Mouse (Mus musculus) gastrocnemius, postnatal 4 days (tissue): ENCODE measurements around the gene Actg2. TPM values are rescaled to one million over a fixed set of nuclear protein-coding genes. Genes with fewer than 3 reads are reported as not detected.
"Not testable (repeated sequence)": the region's sequence is repeated elsewhere in the genome, so short reads cannot be mapped to it uniquely, and the experiment has no call there.

Experiments
- DNase-seq, 2 experiments: peaks; one replicate each; pipeline ENCODE4 v3.0.0; 2021 to 2022; ENCODE audit warnings: low spot score in 2 of 2, mixed read lengths in 2 of 2
- long read RNA-seq, 2 experiments: library from polyadenylated mRNA; stranded (forward); transcript quantifications; one replicate each; pipeline ENCODE4 v2.0.0; 2021
- total RNA-seq, 2 experiments: library from RNA; stranded (reverse); gene quantifications; 2 replicates each; pipeline ENCODE4 v1.2.3; 2021

Actg2 gene
- total RNA-seq = 10 to 100 TPM; 10.7 to 19.4 TPM
- long read RNA-seq, experiment 1, transcript Actg2-201 (9 exons, 1,333 nt) = major isoform, 10 of 12 reads
- long read RNA-seq, experiment 1, partial matches to known transcripts = 1 of 12 reads
- long read RNA-seq, experiment 1, other reads (novel, unspliced or antisense) = 1 of 12 reads
- long read RNA-seq, experiment 2, transcript Actg2-201 (9 exons, 1,333 nt) = major isoform, 6 of 7 reads
- long read RNA-seq, experiment 2, partial matches to known transcripts = 0 of 7 reads
- long read RNA-seq, experiment 2, other reads (novel, unspliced or antisense) = 1 of 7 reads

GRCm38 (mm10) chr6:83536028-83536794 is at the start of gene Actg2:
Gene Actg2, minus strand, starts transcription at chr6:83536265.
- DNase-seq = no peak

GRCm38 (mm10) chr6:83585328-83585727 is 49.3 kb upstream of the Actg2 start:
- not testable (repeated sequence) for DNase-seq

GRCm38 (mm10) chr6:83583591-83583990 is 47.5 kb upstream of the Actg2 start:
- no peak for DNase-seq

GRCm38 (mm10) chr6:83582938-83583270 is 46.8 kb upstream of the Actg2 start:
- DNase-seq = peak in 1 of 2 experiments; percentile 29

GRCm38 (mm10) chr6:83582135-83582937 is 46.3 kb upstream of the Actg2 start:
- no peak for DNase-seq

GRCm38 (mm10) chr6:83577534-83577933 is 41.5 kb upstream of the Actg2 start:
- DNase-seq = no peak

GRCm38 (mm10) chr6:83575609-83576008 is 39.5 kb upstream of the Actg2 start:
- DNase-seq = no peak

- DNase-seq = no peak
Measured at GRCm38 (mm10) chr6:83572671-83573070, 36.6 kb upstream of the Actg2 start, which contains the start of gene Stambp. Gene Stambp, minus strand, starts transcription at chr6:83572729.

GRCm38 (mm10) chr6:83571840-83572667 is 36.0 kb upstream of the Actg2 start:
- peak; percentile 71 to 89 for DNase-seq

GRCm38 (mm10) chr6:83568901-83569862 is 33.1 kb upstream of the Actg2 start:
- no peak for DNase-seq

- DNase-seq = no peak
Measured at GRCm38 (mm10) chr6:83555972-83556371, 19.9 kb upstream of the Actg2 start.

- DNase-seq = no peak
Measured at GRCm38 (mm10) chr6:83548346-83548745, 12.3 kb upstream of the Actg2 start.

- DNase-seq = no peak
Measured at GRCm38 (mm10) chr6:83545778-83546177, 9.7 kb upstream of the Actg2 start.

GRCm38 (mm10) chr6:83541756-83542456 is 5.8 kb upstream of the Actg2 start:
- peak; percentile 33 to 43 for DNase-seq

- DNase-seq = no peak
Measured at GRCm38 (mm10) chr6:83540017-83540416, 4.0 kb upstream of the Actg2 start.

- no peak for DNase-seq
Measured at GRCm38 (mm10) chr6:83536795-83537059, 662 bp upstream of the Actg2 start.

GRCm38 (mm10) chr6:83532608-83533007 is 3.5 kb downstream of the Actg2 start:
- no peak for DNase-seq

- no peak for DNase-seq
Measured at GRCm38 (mm10) chr6:83523194-83523593, 12.9 kb downstream of the Actg2 start.

- DNase-seq = no peak
Measured at GRCm38 (mm10) chr6:83521784-83522183, 14.3 kb downstream of the Actg2 start.
